Mouse (Mus musculus) olfactory bulb, adult 2 months (tissue): ENCODE measurements around the gene Gm49601.

Experiments used
- CTCF ChIP-seq: fragments of 200-500 bp; IDR thresholded peaks from 2 replicates; pipeline ENCODE4 v1.5.1; 2012; ENCODE audit warnings: low read depth, mild to moderate bottlenecking, low read length, moderate library complexity; ENCODE audit not compliant: insufficient read depth
- POLR2A ChIP-seq: fragments of 200-500 bp; IDR thresholded peaks from 2 replicates; pipeline ENCODE4 v1.6.1; 2012; ENCODE audit warnings: mild to moderate bottlenecking, low read depth, low read length, moderate library complexity; ENCODE audit not compliant: insufficient read depth

DNA sequence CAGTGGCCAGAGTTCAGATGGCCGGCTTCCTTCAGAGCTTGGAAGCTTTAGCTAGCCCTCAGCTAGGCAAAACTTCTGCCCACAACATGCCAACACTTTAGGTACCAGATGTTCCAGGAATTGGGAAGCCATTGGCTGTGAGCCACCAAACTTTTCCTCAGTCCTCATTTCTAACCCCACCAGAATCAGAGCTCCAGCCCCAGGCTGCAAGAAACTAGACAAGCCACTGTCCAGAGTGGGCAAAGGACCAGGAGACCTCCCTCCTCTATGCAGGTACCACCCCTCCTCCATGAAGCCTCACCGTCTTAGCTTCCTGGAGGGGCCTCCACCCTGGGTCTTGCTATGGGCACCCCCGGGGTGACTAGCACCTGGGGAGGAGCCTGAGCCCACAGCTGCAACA, 936 bp upstream of the Gm49601 start:
- TF ChIP-seq POLR2A (no peak), CTCF (no peak)
